Mouse (Mus musculus): ENCODE measurements around the gene Marf1.

DNA sequence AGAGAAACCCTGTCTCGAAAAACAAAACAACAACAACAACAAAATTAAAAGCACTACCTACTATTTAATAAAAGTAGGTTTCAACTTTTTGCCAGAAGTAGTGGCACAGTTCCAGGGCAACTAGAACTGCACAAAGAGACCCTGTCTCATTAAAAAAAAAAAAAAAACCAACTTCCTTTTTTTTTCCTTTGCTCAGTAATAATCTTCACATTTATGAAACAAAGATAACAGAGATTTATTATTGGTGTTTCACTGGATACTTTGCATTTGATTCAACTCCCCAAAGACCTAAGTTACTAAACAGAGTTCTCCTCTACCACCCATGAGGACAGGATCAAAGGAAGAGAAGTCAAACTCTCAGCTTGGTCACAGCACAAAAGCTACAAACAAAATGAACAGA is 2.2 kb downstream of the Marf1 start:
- TF ChIP-seq CTCF (IDR thresholded peaks at IDR 0.05; ENCODE audit: insufficient read depth, low read depth, low read length) (no peak), POLR2A (IDR thresholded peaks at IDR 0.05; ENCODE audit: insufficient read depth, low read depth, low read length) (no peak)
